Mouse (Mus musculus): ENCODE measurements around the gene Acacb. TPM values are rescaled to one million over a fixed set of nuclear protein-coding genes. Genes with fewer than 3 reads are reported as not detected.

The Acacb gene
- polyA plus RNA-seq, 1 experiment from 2014 or later: 1.4 TPM

GRCm38 (mm10) chr5:114299883-114300610 is 153.7 kb downstream of the Acacb start:
- 87% methylated on average over 24 of the region's 24 CpGs for WGBS
- Histone ChIP-seq H3K9me3 (no peaks in the 10 kb centered on the region), H3K27ac (no peak overlapping the region), H3K27me3 (replicated peaks) (no peaks in the 10 kb centered on the region), H3K4me3 (replicated peaks) (no peak overlapping the region), H3K9ac (no peak overlapping the region), H3K36me3 (no peaks in the 10 kb centered on the region), H3K4me1 (replicated peaks) (no peaks in the 10 kb centered on the region; the same call in 1 of the 2 replicates), H3K4me2 (replicated peaks) (no peak overlapping the region)
- no peak for ATAC-seq

Other genes with a start within 250 kb of the Acacb start
- gene Coro1c, start 237.8 kb upstream of the Acacb start, polyA plus RNA-seq (2015; fragmentation: Nextera tagmentation; extraction: Ambion mirVana): 167 and 173 TPM in 2 replicates
- gene Ssh1, start 152.6 kb upstream of the Acacb start, polyA plus RNA-seq (2015; fragmentation: Nextera tagmentation; extraction: Ambion mirVana): 10.1 and 11.8 TPM in 2 replicates
- 13.8 and 17.1 TPM in 2 replicates for gene Dao, start 142.8 kb upstream of the Acacb start, polyA plus RNA-seq (2015; fragmentation: Nextera tagmentation; extraction: Ambion mirVana)
- 10.3 and 10.5 TPM in 2 replicates for gene Usp30, start 81.1 kb upstream of the Acacb start, polyA plus RNA-seq (2015; fragmentation: Nextera tagmentation; extraction: Ambion mirVana)
- gene Svop, start 55.0 kb upstream of the Acacb start, polyA plus RNA-seq (2015; fragmentation: Nextera tagmentation; extraction: Ambion mirVana): 2.1 and 2.5 TPM in 2 replicates
- gene Alkbh2, start 18.3 kb upstream of the Acacb start, polyA plus RNA-seq (2015; fragmentation: Nextera tagmentation; extraction: Ambion mirVana): 11.6 and 12.0 TPM in 2 replicates
- 45.0 and 45.1 TPM in 2 replicates for gene Ung, start 16.1 kb upstream of the Acacb start, polyA plus RNA-seq (2015; fragmentation: Nextera tagmentation; extraction: Ambion mirVana)
- not detected in 2 replicates for gene Foxn4, start 127.3 kb downstream of the Acacb start, polyA plus RNA-seq (2015; fragmentation: Nextera tagmentation; extraction: Ambion mirVana)
- gene Myo1h, start 142.6 kb downstream of the Acacb start, polyA plus RNA-seq (2015; fragmentation: Nextera tagmentation; extraction: Ambion mirVana): 3.4 and 3.9 TPM in 2 replicates
- 116 and 119 TPM in 2 replicates for gene Kctd10, start 234.0 kb downstream of the Acacb start, polyA plus RNA-seq (2015; fragmentation: Nextera tagmentation; extraction: Ambion mirVana)
- 35.7 and 39.3 TPM in 2 replicates for gene Ube3b, start 234.1 kb downstream of the Acacb start, polyA plus RNA-seq (2015; fragmentation: Nextera tagmentation; extraction: Ambion mirVana)

Measured in intestine, embryonic 15.5 days (tissue).